Mouse (Mus musculus) thymus, postnatal 0 days (tissue): ENCODE results near the gene Bag5. TPM values are rescaled to one million over a fixed set of nuclear protein-coding genes. Genes with fewer than 3 reads are reported as not detected.
"Not testable (repeated sequence)": the region's sequence is repeated elsewhere in the genome, so short reads cannot be mapped to it uniquely, and the experiment has no call there.

Experiments
- DNase-seq: peaks from one replicate; pipeline ENCODE4 v3.0.0-alpha.2; 2015; ENCODE audit warnings: low spot score
- polyA plus RNA-seq: library from polyadenylated mRNA; unstranded; fragments of >200 nt; fragmentation: Nextera tagmentation; extraction: Ambion mirVana; gene quantifications from 2 replicates; pipeline ENCODE4 v1.2.1, GENCODE M21; 2015

Gene Bag5
- polyA plus RNA-seq, 1 experiment from 2014 or later = 54.1 TPM

- DNase-seq = no peak
These were observed 35.6 kb downstream of the Bag5 start for GRCm38 (mm10) chr12:111677421-111677820.

GRCm38 (mm10) chr12:111675797-111676580 lies 37.1 kb downstream of the Bag5 start:
- no peak for DNase-seq

- DNase-seq = no peak
These were observed 38.1 kb downstream of the Bag5 start for GRCm38 (mm10) chr12:111674850-111675486.

- no peak for DNase-seq
These were observed 40.5 kb downstream of the Bag5 start for GRCm38 (mm10) chr12:111672581-111672980.

- peak; percentile 70 for DNase-seq
These were observed 40.9 kb downstream of the Bag5 start, which contains the start of gene Ckb for GRCm38 (mm10) chr12:111672176-111672575. Gene Ckb (minus strand): TSS chr12:111672338.

- DNase-seq = peak; percentile 62
These were observed 41.6 kb downstream of the Bag5 start for GRCm38 (mm10) chr12:111671431-111671902.

- DNase-seq = peak; percentile 19
These were observed 42.1 kb downstream of the Bag5 start for GRCm38 (mm10) chr12:111670976-111671375.

GRCm38 (mm10) chr12:111670371-111670971 lies 42.6 kb downstream of the Bag5 start:
- DNase-seq = no peak

GRCm38 (mm10) chr12:111669961-111670360 lies 43.1 kb downstream of the Bag5 start:
- DNase-seq = no peak

- DNase-seq = no peak
These were observed 43.9 kb downstream of the Bag5 start for GRCm38 (mm10) chr12:111669000-111669788.

DNA sequence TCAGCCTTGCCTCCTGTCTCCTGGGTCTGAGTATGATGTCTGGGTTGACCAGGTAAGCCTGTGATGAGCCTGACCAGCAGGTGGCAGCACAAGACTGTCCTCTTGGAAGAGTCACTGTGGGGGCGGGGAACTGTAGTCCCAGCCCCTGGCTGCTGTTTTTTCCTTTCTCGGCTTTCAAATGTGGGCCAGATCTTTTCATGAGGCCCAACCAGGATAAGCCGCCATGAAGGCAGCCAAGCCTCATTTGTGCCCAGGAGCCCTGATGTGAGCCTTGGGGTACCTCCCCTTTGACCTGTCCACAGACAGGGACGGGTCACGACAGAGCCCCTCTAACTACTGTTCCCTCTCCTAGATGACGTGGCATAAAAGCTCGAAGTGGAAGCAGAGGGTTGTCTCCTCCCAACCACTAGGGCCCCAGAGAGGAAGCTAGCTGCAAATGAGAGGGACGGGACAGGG lies 44.6 kb downstream of the Bag5 start:
- peak; percentile 96 for DNase-seq

- DNase-seq = no peak
These were observed 45.6 kb downstream of the Bag5 start for GRCm38 (mm10) chr12:111667421-111667820.

GRCm38 (mm10) chr12:111666380-111666779 lies 46.7 kb downstream of the Bag5 start:
- DNase-seq = no peak

DNA sequence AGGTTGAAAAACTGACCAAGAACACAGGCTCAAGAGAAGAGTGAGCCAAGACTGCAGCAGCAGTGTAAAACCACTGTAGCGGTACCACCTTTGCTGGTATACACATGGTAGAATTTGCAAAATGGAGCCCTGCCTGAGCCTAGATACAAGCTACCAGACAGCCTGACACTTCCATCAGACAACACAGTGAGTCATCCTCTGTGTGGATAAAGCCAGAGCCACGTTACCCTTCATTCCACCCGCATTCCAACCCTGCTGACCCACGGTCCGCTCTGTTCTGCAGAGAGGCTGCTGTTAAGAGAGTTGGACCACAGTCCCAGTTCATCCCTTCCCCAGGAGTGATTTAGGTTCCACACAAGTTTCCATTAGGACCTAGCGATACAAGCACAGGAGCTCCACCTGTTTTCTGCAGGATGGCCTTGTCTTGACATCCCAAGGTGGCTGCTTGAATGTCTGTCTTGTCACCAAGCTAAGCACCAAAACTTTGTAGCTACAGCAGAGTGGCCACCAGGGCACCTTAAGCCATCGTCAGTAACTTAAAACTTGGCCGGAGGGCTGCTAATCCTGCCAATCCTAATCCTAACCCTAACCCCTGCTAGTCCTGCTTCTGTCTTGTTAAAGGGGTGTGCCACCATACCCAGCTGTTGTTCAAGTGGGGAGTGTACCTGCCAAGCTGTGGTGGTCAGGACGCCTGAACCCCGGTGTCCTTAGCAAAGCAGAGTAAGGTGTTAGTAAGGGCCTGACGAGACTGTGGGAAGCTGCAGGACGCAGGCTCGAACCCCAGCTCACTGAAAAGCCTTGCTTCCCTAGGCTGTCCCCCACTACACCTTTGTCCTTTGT lies 47.8 kb downstream of the Bag5 start:
- DNase-seq = no peak

GRCm38 (mm10) chr12:111664144-111664634 lies 48.9 kb downstream of the Bag5 start:
- no peak for DNase-seq

GRCm38 (mm10) chr12:111663228-111664143 lies 49.6 kb downstream of the Bag5 start:
- peak; percentile 16 for DNase-seq

DNA sequence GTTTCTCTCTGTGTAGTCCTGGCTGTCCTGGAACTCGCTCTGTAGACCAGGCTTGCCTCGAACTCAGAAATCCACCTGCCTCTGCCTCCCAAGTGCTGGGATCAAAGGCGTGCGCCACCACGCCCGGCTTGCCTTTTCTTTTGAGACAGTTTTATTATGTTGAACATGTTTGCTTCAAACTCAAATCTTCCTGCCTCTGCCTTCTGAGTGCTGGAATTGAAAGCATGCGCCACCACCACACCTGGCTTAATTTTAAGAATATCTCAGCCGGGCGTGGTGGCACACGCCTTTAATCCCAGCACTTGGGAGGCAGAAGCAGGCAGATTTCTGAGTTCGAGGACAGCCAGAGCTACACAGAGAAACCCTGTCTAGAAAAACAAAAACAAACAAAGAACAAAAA lies 51.5 kb downstream of the Bag5 start:
- not testable (repeated sequence) for DNase-seq

GRCm38 (mm10) chr12:111660628-111661027 lies 52.4 kb downstream of the Bag5 start:
- DNase-seq = no peak
